Mouse (Mus musculus) large intestine, adult 2 months (tissue): ENCODE data around the gene Gnb5. TPM values are rescaled to one million over a fixed set of nuclear protein-coding genes. Genes with fewer than 3 reads are reported as not detected.

Experiments
- polyA plus RNA-seq: library from polyadenylated mRNA; depleted of rRNA; stranded (reverse); fragments of >200 nt; gene quantifications from 2 replicates; pipeline ENCODE4 v1.2.3, GENCODE M21; 2012; rRNA removed

Gnb5 gene
- polyA plus RNA-seq, 1 experiment, result 10.5 TPM

Other genes starting within 250 kb of the Gnb5 start
- 1.5 and 4.2 TPM in 2 replicates for gene Myo5a, start 235.3 kb upstream of the Gnb5 start, polyA plus RNA-seq
- 16.3 and 21.9 TPM in 2 replicates for gene Myo5c, start 74.3 kb upstream of the Gnb5 start, polyA plus RNA-seq
- not detected in 2 replicates for gene Bcl2l10, start 41.5 kb downstream of the Gnb5 start, polyA plus RNA-seq
- gene Mapk6, start 103.7 kb downstream of the Gnb5 start, polyA plus RNA-seq, result 19.4 and 43.7 TPM in 2 replicates
- 3.9 and 4.8 TPM in 2 replicates for gene Leo1, start 135.2 kb downstream of the Gnb5 start, polyA plus RNA-seq